Mouse (Mus musculus) forebrain, postnatal 0 days (tissue): ENCODE results near the gene Spin1. TPM values are rescaled to one million over a fixed set of nuclear protein-coding genes. Genes with fewer than 3 reads are reported as not detected.
A peak's percentile ranks its signal among the peaks of the same experiment; 100 is the strongest.
"Not testable (repeated sequence)": the region's sequence is repeated elsewhere in the genome, so short reads cannot be mapped to it uniquely, and the experiment has no call there.

Experiments used
- ATAC-seq: fragments of 200-750 bp; cut with Nextera tagmentation; 2 replicates; pipeline ENCODE4 v1.8.0; 2017; ENCODE audit warnings: mild to moderate bottlenecking, moderate library complexity
- DNase-seq: peaks from one replicate; pipeline ENCODE4 v3.0.0-alpha.2; 2015
- H3K27ac ChIP-seq: fragments of 300-500 bp; sonication (generic); 2 replicates; pipeline ENCODE4 v1.5.1; 2014; ENCODE audit warnings: low read depth, mild to moderate bottlenecking, antibody characterized with exemption, low read length, moderate library complexity, mixed read lengths
- H3K27me3 ChIP-seq: fragments of 300-500 bp; sonication (generic); 2 replicates; pipeline ENCODE4 v1.6.1; 2014; ENCODE audit warnings: mild to moderate bottlenecking, low read length, mixed read lengths; ENCODE audit not compliant: insufficient read depth
- H3K36me3 ChIP-seq: fragments of 300-500 bp; sonication (generic); 2 replicates; pipeline ENCODE4 v1.6.1; 2014; ENCODE audit warnings: mild to moderate bottlenecking, moderate library complexity; ENCODE audit not compliant: insufficient read depth
- H3K4me1 ChIP-seq: fragments of 300-500 bp; sonication (generic); 2 replicates; pipeline ENCODE4 v1.6.1; 2014; ENCODE audit warnings: antibody characterized with exemption; ENCODE audit not compliant: insufficient read depth
- H3K4me2 ChIP-seq: fragments of 300-500 bp; sonication (generic); 2 replicates; pipeline ENCODE4 v1.6.1; 2014; ENCODE audit warnings: low read depth, mild to moderate bottlenecking, moderate library complexity
- H3K4me3 ChIP-seq: fragments of 300-500 bp; sonication (generic); 2 replicates; pipeline ENCODE4 v1.5.1; 2014; ENCODE audit warnings: low read depth, low read length, mixed read lengths
- H3K9ac ChIP-seq: fragments of 300-500 bp; sonication (generic); 2 replicates; pipeline ENCODE4 v1.6.1; 2014; ENCODE audit warnings: mild to moderate bottlenecking
- H3K9me3 ChIP-seq: fragments of 300-500 bp; sonication (generic); 2 replicates; pipeline ENCODE4 v1.6.1; 2016; ENCODE audit warnings: low read length
- CTCF ChIP-seq: sonication (generic); IDR thresholded peaks from 2 replicates; pipeline ENCODE4 v1.5.1; 2016; ENCODE audit warnings: antibody characterized with exemption, control low read depth, low read depth
- WGBS: fragments of 180-500 bp; shearing (Covaris S2); extraction: QIAGEN DNeasy Blood & Tissue Kit; methylation state at CpG from one replicate; pipeline ENCODE4 v1.1.7; 2014; 5-methylcytosine and 5-hydroxymethylcytosine counted together
- polyA plus RNA-seq: library from polyadenylated mRNA; unstranded; fragments of >200 nt; fragmentation: Nextera tagmentation; extraction: Ambion mirVana; gene quantifications from 2 replicates; pipeline ENCODE4 v1.2.1, GENCODE M21; 2015
- total RNA-seq: library from RNA; depleted of rRNA; stranded (reverse); fragments of >200 nt; gene quantifications from 2 replicates; pipeline ENCODE4 v1.2.3, GENCODE M21; 2014

Gene Spin1
- total and polyA plus RNA-seq, 2 experiments from 2014 or later = 151 to 236 TPM

DNA sequence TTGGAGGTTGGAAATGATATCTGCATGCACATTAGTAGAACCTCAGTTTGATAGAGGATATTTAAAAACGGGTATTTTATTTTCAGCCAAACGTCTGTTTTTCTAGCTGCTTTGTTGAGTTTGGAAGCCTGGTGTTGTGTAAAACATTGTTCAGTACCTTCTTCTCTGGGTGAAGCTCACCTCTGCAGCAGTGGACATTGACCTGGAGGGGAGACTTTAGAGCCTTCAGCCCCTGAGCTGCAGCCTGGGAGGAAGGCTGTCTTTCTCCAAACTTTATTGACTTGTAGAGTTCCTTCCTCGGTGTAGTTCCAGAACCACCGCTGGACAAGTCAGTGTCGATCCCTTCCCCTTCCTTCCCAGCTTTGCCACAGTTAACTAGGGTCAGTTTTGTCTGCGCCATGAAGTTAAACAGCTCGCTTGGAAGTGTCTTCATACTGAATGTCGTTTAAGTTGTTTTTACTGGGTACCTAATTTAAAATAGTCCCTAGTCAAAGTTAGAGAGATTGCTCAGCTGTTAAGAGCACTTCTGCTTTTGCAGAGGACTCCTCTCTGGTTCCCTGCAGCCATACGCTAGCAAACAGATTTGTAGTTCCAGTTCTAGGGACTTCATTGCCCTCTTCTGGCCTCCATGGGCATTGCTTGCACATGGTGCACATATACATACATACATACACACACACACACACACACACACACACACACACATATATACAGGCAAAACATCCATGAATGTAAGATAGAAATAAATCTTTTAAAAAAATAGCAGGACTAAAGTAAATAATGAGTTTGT, 3.4 kb downstream of the Spin1 start:
- Histone ChIP-seq H3K4me2 (no peak overlapping the region), H3K4me3 (no peak overlapping the region), H3K4me1 (0 out of 2 replicates have a peak, but pooled peaks cover 3% of the 10 kb centered on the region), H3K9me3 (no peaks in the 10 kb centered on the region), H3K27me3 (no peaks in the 10 kb centered on the region), H3K27ac (no peak overlapping the region), H3K36me3 (no peaks in the 10 kb centered on the region), H3K9ac (no peak overlapping the region)
- peak; percentile 22; the same call in 1 of the 2 replicates for TF ChIP-seq CTCF
- DNase-seq (no peak), ATAC-seq (no peak)
- 97% methylated on average over 9 of the region's 9 CpGs for WGBS

GRCm38 (mm10) chr13:51105861-51106655, 5.4 kb downstream of the Spin1 start:
- Histone ChIP-seq H3K9me3 (no peaks in the 10 kb centered on the region), H3K4me2 (no peak overlapping the region), H3K27ac (no peak overlapping the region), H3K4me3 (no peak overlapping the region), H3K36me3 (no peaks in the 10 kb centered on the region; the same call in 1 of the 2 replicates), H3K27me3 (no peaks in the 10 kb centered on the region), H3K9ac (no peak overlapping the region), H3K4me1 (no peaks in the 10 kb centered on the region)
- no peak for DNase-seq
- TF ChIP-seq CTCF = 0 out of 2 replicates have a peak, but pooled peaks have one; percentile 15
- 98% methylated on average over 3 of the region's 3 CpGs for WGBS
- ATAC-seq = no peak

GRCm38 (mm10) chr13:51106816-51107215, 6.1 kb downstream of the Spin1 start:
- 95% methylated on average over 4 of the region's 4 CpGs for WGBS
- Histone ChIP-seq H3K36me3 (no peaks in the 10 kb centered on the region; the same call in 1 of the 2 replicates), H3K4me3 (no peak overlapping the region), H3K27ac (no peak overlapping the region), H3K27me3 (no peaks in the 10 kb centered on the region), H3K4me2 (no peak overlapping the region), H3K9ac (no peak overlapping the region), H3K4me1 (no peaks in the 10 kb centered on the region), H3K9me3 (no peaks in the 10 kb centered on the region)
- no peak for DNase-seq
- TF ChIP-seq CTCF = no peak
- ATAC-seq = no peak

- Histone ChIP-seq H3K4me2 (no peak overlapping the region), H3K36me3 (peaks cover 8% of the 10 kb centered on the region; the same call in 1 of the 2 replicates), H3K4me1 (no peaks in the 10 kb centered on the region), H3K27ac (no peak overlapping the region), H3K27me3 (no peaks in the 10 kb centered on the region), H3K4me3 (no peak overlapping the region), H3K9me3 (no peaks in the 10 kb centered on the region), H3K9ac (no peak overlapping the region)
- DNase-seq (no peak), ATAC-seq (no peak)
- no peak for TF ChIP-seq CTCF
- WGBS = 98% methylated on average over 2 of the region's 2 CpGs
Observed at GRCm38 (mm10) chr13:51109517-51109916, 8.8 kb downstream of the Spin1 start.

GRCm38 (mm10) chr13:51114398-51114797, 13.7 kb downstream of the Spin1 start:
- H3K27me3 ChIP-seq = not testable (repeated sequence)

GRCm38 (mm10) chr13:51115762-51116161, 15.1 kb downstream of the Spin1 start:
- TF ChIP-seq CTCF = no peak
- no peaks in the 10 kb centered on the region for H3K9me3 ChIP-seq
- no peak overlapping the region for H3K4me3 ChIP-seq
- H3K9ac ChIP-seq = no peak overlapping the region
- H3K36me3 ChIP-seq = peaks cover 8% of the 10 kb centered on the region; the same call in 1 of the 2 replicates
- no peak overlapping the region for H3K27ac ChIP-seq
- H3K4me2 ChIP-seq = no peak overlapping the region
- H3K27me3 ChIP-seq = no peaks in the 10 kb centered on the region
- 82% methylated on average over 3 of the region's 3 CpGs for WGBS
- H3K4me1 ChIP-seq = peaks cover 19% of the 10 kb centered on the region; the same call in 1 of the 2 replicates
- DNase-seq = no peak
- ATAC-seq = no peak

More at GRCm38 (mm10) chr13:51114398-51114797, 13.7 kb downstream of the Spin1 start:
- not testable (repeated sequence) for H3K27ac ChIP-seq, ATAC-seq, H3K4me2 ChIP-seq, DNase-seq, H3K36me3 ChIP-seq, H3K9me3 ChIP-seq, H3K9ac ChIP-seq, H3K4me3 ChIP-seq, H3K4me1 ChIP-seq
- 76% methylated on average over 4 of the region's 4 CpGs for WGBS

GRCm38 (mm10) chr13:51120734-51121133, 20.1 kb downstream of the Spin1 start:
- Histone ChIP-seq H3K9me3 (no peaks in the 10 kb centered on the region), H3K9ac (no peak overlapping the region), H3K27me3 (no peaks in the 10 kb centered on the region), H3K4me3 (no peak overlapping the region), H3K4me2 (no peak overlapping the region), H3K36me3 (0 out of 2 replicates have a peak, but pooled peaks cover 5% of the 10 kb centered on the region), H3K4me1 (peaks cover 26% of the 10 kb centered on the region; the same call in 1 of the 2 replicates), H3K27ac (no peak overlapping the region)
- WGBS = 8% methylated on average over 4 of the region's 4 CpGs
- TF ChIP-seq CTCF = no peak
- ATAC-seq = no peak
- DNase-seq = no peak
